Mouse (Mus musculus): ENCODE measurements around the gene Crtc2. TPM values are rescaled to one million over a fixed set of nuclear protein-coding genes. Genes with fewer than 3 reads are reported as not detected.

The Crtc2 gene
- polyA plus RNA-seq, 1 experiment from 2014 or later: 14.6 TPM

- DNase-seq (ENCODE audit: low spot score): no peak
- H3K4me2 ChIP-seq (ENCODE audit: low read depth, low read length, severe bottlenecking): no peak overlapping the region; the same call in 1 of the 2 replicates
- H3K27ac ChIP-seq (ENCODE audit: low read depth, low read length): no peak overlapping the region
- no peak overlapping the region; the same call in 1 of the 2 replicates for H3K9ac ChIP-seq (ENCODE audit: low read length)
- H3K27me3 ChIP-seq (ENCODE audit: control insufficient read depth, insufficient read depth, low read length): no peaks in the 10 kb centered on the region
- WGBS: 88% methylated on average over 20 of the region's 20 CpGs
- no peak overlapping the region for H3K4me3 ChIP-seq (ENCODE audit: low read depth, low read length)
- no peak for ATAC-seq (replicated peaks; ENCODE audit: low FRiP score)
- H3K4me1 ChIP-seq (replicated peaks; ENCODE audit: control insufficient read depth, insufficient read depth, low read length): peaks cover 12% of the 10 kb centered on the region; the same call in 1 of the 2 replicates
- H3K36me3 ChIP-seq (ENCODE audit: control insufficient read depth, insufficient read depth, low read length): no peaks in the 10 kb centered on the region; the same call in 1 of the 2 replicates
- no peaks in the 10 kb centered on the region for H3K9me3 ChIP-seq (ENCODE audit: control insufficient read depth, low read length)
Observed at GRCm38 (mm10) chr3:90266901-90267775, 13.2 kb downstream of the Crtc2 start.

- 96% methylated on average over 11 of the region's 11 CpGs for WGBS
Observed at GRCm38 (mm10) chr3:90268190-90268589, 14.2 kb downstream of the Crtc2 start.

GRCm38 (mm10) chr3:90268971-90269370, 15.0 kb downstream of the Crtc2 start:
- Histone ChIP-seq H3K27ac (ENCODE audit: low read depth, low read length) (no peak overlapping the region), H3K4me2 (ENCODE audit: low read depth, low read length, severe bottlenecking) (no peak overlapping the region), H3K36me3 (ENCODE audit: control insufficient read depth, insufficient read depth, low read length) (peaks cover 3% of the 10 kb centered on the region; the same call in 1 of the 2 replicates), H3K4me3 (ENCODE audit: low read depth, low read length) (no peak overlapping the region), H3K4me1 (replicated peaks; ENCODE audit: control insufficient read depth, insufficient read depth, low read length) (peaks cover 12% of the 10 kb centered on the region; the same call in 1 of the 2 replicates), H3K9me3 (ENCODE audit: control insufficient read depth, low read length) (no peaks in the 10 kb centered on the region), H3K27me3 (ENCODE audit: control insufficient read depth, insufficient read depth, low read length) (no peaks in the 10 kb centered on the region), H3K9ac (ENCODE audit: low read length) (no peak overlapping the region)
- ATAC-seq (replicated peaks; ENCODE audit: low FRiP score) (no peak), DNase-seq (ENCODE audit: low spot score) (no peak)
- whole genome bisulfite sequencing: 90% methylated on average over 16 of the region's 16 CpGs

More at GRCm38 (mm10) chr3:90268190-90268589, 14.2 kb downstream of the Crtc2 start:
- H3K4me2 ChIP-seq (ENCODE audit: low read depth, low read length, severe bottlenecking): no peak overlapping the region
- ATAC-seq (replicated peaks; ENCODE audit: low FRiP score): no peak
- DNase-seq (ENCODE audit: low spot score): no peak
- peaks cover 3% of the 10 kb centered on the region; the same call in 1 of the 2 replicates for H3K36me3 ChIP-seq (ENCODE audit: control insufficient read depth, insufficient read depth, low read length)
- H3K9ac ChIP-seq (ENCODE audit: low read length): no peak overlapping the region
- H3K27me3 ChIP-seq (ENCODE audit: control insufficient read depth, insufficient read depth, low read length): no peaks in the 10 kb centered on the region
- H3K9me3 ChIP-seq (ENCODE audit: control insufficient read depth, low read length): no peaks in the 10 kb centered on the region
- peaks cover 12% of the 10 kb centered on the region; the same call in 1 of the 2 replicates for H3K4me1 ChIP-seq (replicated peaks; ENCODE audit: control insufficient read depth, insufficient read depth, low read length)
- H3K27ac ChIP-seq (ENCODE audit: low read depth, low read length): no peak overlapping the region
- no peak overlapping the region for H3K4me3 ChIP-seq (ENCODE audit: low read depth, low read length)

- no peak for DNase-seq (ENCODE audit: low spot score)
- 96% methylated on average over 8 of the region's 8 CpGs for WGBS
- H3K27ac ChIP-seq (ENCODE audit: low read depth, low read length): no peak overlapping the region
- peaks cover 3% of the 10 kb centered on the region; the same call in 1 of the 2 replicates for H3K36me3 ChIP-seq (ENCODE audit: control insufficient read depth, insufficient read depth, low read length)
- no peaks in the 10 kb centered on the region for H3K27me3 ChIP-seq (ENCODE audit: control insufficient read depth, insufficient read depth, low read length)
- H3K9me3 ChIP-seq (ENCODE audit: control insufficient read depth, low read length): no peaks in the 10 kb centered on the region
- H3K9ac ChIP-seq (ENCODE audit: low read length): no peak overlapping the region
- no peak overlapping the region for H3K4me2 ChIP-seq (ENCODE audit: low read depth, low read length, severe bottlenecking)
- ATAC-seq (replicated peaks; ENCODE audit: low FRiP score): no peak
- no peak overlapping the region for H3K4me3 ChIP-seq (ENCODE audit: low read depth, low read length)
- peaks cover 8% of the 10 kb centered on the region; the same call in 1 of the 2 replicates for H3K4me1 ChIP-seq (replicated peaks; ENCODE audit: control insufficient read depth, insufficient read depth, low read length)
Observed at GRCm38 (mm10) chr3:90270784-90271183, 16.8 kb downstream of the Crtc2 start.

- Histone ChIP-seq H3K27ac (ENCODE audit: low read depth, low read length) (no peak overlapping the region), H3K36me3 (ENCODE audit: control insufficient read depth, insufficient read depth, low read length) (peaks cover 3% of the 10 kb centered on the region; the same call in 1 of the 2 replicates), H3K4me3 (ENCODE audit: low read depth, low read length) (no peak overlapping the region), H3K4me1 (replicated peaks; ENCODE audit: control insufficient read depth, insufficient read depth, low read length) (no peaks in the 10 kb centered on the region), H3K9ac (ENCODE audit: low read length) (no peak overlapping the region), H3K4me2 (ENCODE audit: low read depth, low read length, severe bottlenecking) (no peak overlapping the region), H3K27me3 (ENCODE audit: control insufficient read depth, insufficient read depth, low read length) (no peaks in the 10 kb centered on the region), H3K9me3 (ENCODE audit: control insufficient read depth, low read length) (no peaks in the 10 kb centered on the region)
- 81% methylated on average over 9 of the region's 9 CpGs for whole genome bisulfite sequencing
- ATAC-seq (replicated peaks; ENCODE audit: low FRiP score) (no peak), DNase-seq (ENCODE audit: low spot score) (no peak)
Observed at GRCm38 (mm10) chr3:90272170-90272569, 18.2 kb downstream of the Crtc2 start.

- Histone ChIP-seq H3K9me3 (ENCODE audit: control insufficient read depth, low read length) (no peaks in the 10 kb centered on the region), H3K27ac (ENCODE audit: low read depth, low read length) (no peak overlapping the region), H3K9ac (ENCODE audit: low read length) (no peak overlapping the region), H3K4me1 (replicated peaks; ENCODE audit: control insufficient read depth, insufficient read depth, low read length) (no peaks in the 10 kb centered on the region), H3K4me2 (ENCODE audit: low read depth, low read length, severe bottlenecking) (no peak overlapping the region), H3K4me3 (ENCODE audit: low read depth, low read length) (no peak overlapping the region), H3K27me3 (ENCODE audit: control insufficient read depth, insufficient read depth, low read length) (no peaks in the 10 kb centered on the region), H3K36me3 (ENCODE audit: control insufficient read depth, insufficient read depth, low read length) (peaks cover 3% of the 10 kb centered on the region; the same call in 1 of the 2 replicates)
- DNase-seq (ENCODE audit: low spot score): no peak
- ATAC-seq (replicated peaks; ENCODE audit: low FRiP score): no peak
- 91% methylated on average over 22 of the region's 22 CpGs for WGBS
Observed at GRCm38 (mm10) chr3:90273855-90274254, 19.9 kb downstream of the Crtc2 start.

GRCm38 (mm10) chr3:90275286-90275685, 21.3 kb downstream of the Crtc2 start:
- H3K4me3 ChIP-seq (ENCODE audit: low read depth, low read length): no peak overlapping the region
- H3K9ac ChIP-seq (ENCODE audit: low read length): no peak overlapping the region
- H3K36me3 ChIP-seq (ENCODE audit: control insufficient read depth, insufficient read depth, low read length): peaks cover 3% of the 10 kb centered on the region; the same call in 1 of the 2 replicates
- H3K4me2 ChIP-seq (ENCODE audit: low read depth, low read length, severe bottlenecking): no peak overlapping the region
- H3K27ac ChIP-seq (ENCODE audit: low read depth, low read length): no peak overlapping the region
- H3K27me3 ChIP-seq (ENCODE audit: control insufficient read depth, insufficient read depth, low read length): no peaks in the 10 kb centered on the region
- ATAC-seq (replicated peaks; ENCODE audit: low FRiP score): no peak
- no peaks in the 10 kb centered on the region for H3K9me3 ChIP-seq (ENCODE audit: control insufficient read depth, low read length)
- no peaks in the 10 kb centered on the region for H3K4me1 ChIP-seq (replicated peaks; ENCODE audit: control insufficient read depth, insufficient read depth, low read length)
- WGBS: 92% methylated on average over 11 of the region's 11 CpGs
- no peak for DNase-seq (ENCODE audit: low spot score)

GRCm38 (mm10) chr3:90276858-90277257, 22.9 kb downstream of the Crtc2 start:
- 46% methylated on average over 16 of the region's 16 CpGs for WGBS
- DNase-seq (ENCODE audit: low spot score) (no peak), ATAC-seq (replicated peaks; ENCODE audit: low FRiP score) (no peak)
- no peak overlapping the region for H3K4me2 ChIP-seq (ENCODE audit: low read depth, low read length, severe bottlenecking)
- H3K27me3 ChIP-seq (ENCODE audit: control insufficient read depth, insufficient read depth, low read length): no peaks in the 10 kb centered on the region
- peaks cover 3% of the 10 kb centered on the region; the same call in 1 of the 2 replicates for H3K36me3 ChIP-seq (ENCODE audit: control insufficient read depth, insufficient read depth, low read length)
- no peaks in the 10 kb centered on the region for H3K9me3 ChIP-seq (ENCODE audit: control insufficient read depth, low read length)
- no peak overlapping the region for H3K27ac ChIP-seq (ENCODE audit: low read depth, low read length)
- H3K4me3 ChIP-seq (ENCODE audit: low read depth, low read length): no peak overlapping the region
- no peaks in the 10 kb centered on the region for H3K4me1 ChIP-seq (replicated peaks; ENCODE audit: control insufficient read depth, insufficient read depth, low read length)
- H3K9ac ChIP-seq (ENCODE audit: low read length): no peak overlapping the region

Data from forebrain, embryonic 11.5 days (tissue).